Mouse (Mus musculus): ENCODE results near the gene Rgl3.

Gene Rgl3

DNA sequence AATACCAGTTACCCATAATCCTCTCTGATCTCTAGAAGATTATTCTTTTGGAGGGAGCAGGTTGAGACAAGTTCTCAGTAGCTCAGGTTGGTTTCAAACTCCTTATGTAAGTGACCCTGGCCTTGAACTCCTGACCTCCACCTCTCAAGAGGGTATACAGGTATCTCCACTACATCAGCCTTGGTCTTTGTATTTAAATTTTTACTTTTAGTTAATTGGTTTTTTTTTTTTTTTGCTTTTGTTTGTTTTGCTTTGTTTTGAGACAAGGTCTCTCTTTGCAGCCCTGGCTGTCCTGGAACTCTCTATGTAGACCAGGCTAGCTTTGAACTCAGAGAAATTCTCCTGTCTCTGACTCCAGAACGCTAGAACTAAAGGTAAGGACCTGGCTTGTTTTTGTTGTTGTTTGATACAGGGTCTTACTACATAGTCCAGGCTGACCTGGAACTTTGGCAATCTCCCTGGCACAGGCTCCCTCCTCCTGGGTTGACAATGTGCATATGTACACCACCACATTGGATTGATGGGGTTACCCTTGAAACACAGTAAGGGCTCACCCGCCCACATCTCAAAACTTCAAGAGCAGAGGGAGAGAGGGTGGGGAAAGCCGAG is 65.7 kb downstream of the Rgl3 start:
- DNase-seq (ENCODE audit: low read depth in 2 of 2, low spot score in 2 of 2), result no peak

GRCm38 (mm10) chr9:21923036-21923435 is 66.2 kb downstream of the Rgl3 start:
- no peak for DNase-seq (ENCODE audit: low read depth in 2 of 2, low spot score in 2 of 2)

All from CD8-positive naive resting alpha-beta T cell, adult 2 months (primary cell).